Mouse (Mus musculus): ENCODE data around the gene Spint2. TPM values are rescaled to one million over a fixed set of nuclear protein-coding genes. Genes with fewer than 3 reads are reported as not detected.

The Spint2 gene
- total and polyA plus RNA-seq, 3 experiments, result 4.1 to 29.1 TPM; not detected in 1

DNA sequence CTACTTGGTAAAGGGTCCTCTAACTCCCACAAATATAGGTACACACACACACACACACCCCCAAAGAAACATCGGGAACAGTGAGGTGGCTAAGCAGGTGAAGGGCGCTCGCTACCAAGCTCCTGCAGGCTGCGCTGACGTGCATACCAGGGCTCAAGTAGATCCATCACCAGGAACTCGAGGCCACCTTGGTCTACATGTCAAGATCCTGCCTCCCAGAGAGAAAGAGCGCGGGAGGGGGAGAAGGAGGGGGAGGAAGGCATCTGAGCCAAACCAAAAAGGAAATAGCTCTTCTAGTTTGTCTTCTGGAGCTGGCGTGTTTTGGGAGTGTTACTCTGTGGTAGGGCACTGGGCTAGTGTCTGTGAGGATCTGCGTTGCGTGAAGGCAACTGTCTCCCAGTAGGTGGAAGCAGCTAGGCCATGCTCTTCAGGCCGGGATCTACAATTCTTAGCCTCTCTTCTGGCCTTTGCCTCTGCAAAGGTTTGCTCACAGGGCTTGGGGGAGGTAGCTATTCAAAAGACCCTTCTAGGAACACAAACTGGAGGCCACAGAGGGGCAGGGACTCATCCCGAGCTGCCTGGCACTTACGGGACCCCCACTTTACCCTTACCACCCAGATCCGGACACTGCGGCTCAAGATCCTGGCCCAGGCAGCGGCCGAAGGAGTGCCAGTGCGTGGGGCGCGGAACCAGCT, 34.9 kb downstream of the Spint2 start:
- Histone ChIP-seq H3K4me3 (replicated peaks in 1 of 3; ENCODE audit: low read depth in 2 of 3, low read length in 2 of 3, poor library complexity in 1 of 3) (no peak overlapping the region), H3K27me3 (replicated peaks) (no peaks in the 10 kb centered on the region), H3K4me2 (ENCODE audit: insufficient read depth, low read depth, poor library complexity, severe bottlenecking) (no peak overlapping the region), H3K36me3 (replicated peaks in 1 of 2; ENCODE audit: control insufficient read depth in 1 of 2, insufficient read depth in 1 of 2, low read length in 1 of 2) (peaks cover 29 to 61% of the 10 kb centered on the region in 2 experiments), H3K79me2 (replicated peaks; ENCODE audit: control insufficient read depth, extremely low read depth, insufficient read depth, poor library complexity, severe bottlenecking) (no peaks in the 10 kb centered on the region), H3K27ac (ENCODE audit: insufficient read depth, low read depth) (no peak overlapping the region), H3K4me1 (ENCODE audit: control insufficient read depth in 1 of 2, insufficient read depth in 2 of 2) (peaks cover 0 to 3% of the 10 kb centered on the region in 2 experiments; a peak in 1 of 4 replicates), H3K9me3 (replicated peaks; ENCODE audit: low read length) (no peaks in the 10 kb centered on the region), H3K9ac (ENCODE audit: insufficient read depth, low read depth) (no peak overlapping the region)
- dilution Hi-C loops (cut with MboI; ENCODE audit: extremely low pct_ligation_motif_present, extremely low pct_unique_long_range_greater_than_20kb, low sequenced_read_pairs), result no loop called here
- no peak for TF ChIP-seq MYC (IDR thresholded peaks at IDR 0.05; ENCODE audit: low read depth, low read length)
- no peak for DNase-seq (ENCODE audit: extremely low read depth)
- in situ Hi-C loops (cut with MboI; ENCODE audit: low pct_ligation_motif_present, low pct_unique_long_range_greater_than_20kb, low sequenced_read_pairs), result loop anchor here (5.0 kb wide), 1 partner anchor 34 kb away; the partner anchor contains the start of gene Catsperg1

DNA sequence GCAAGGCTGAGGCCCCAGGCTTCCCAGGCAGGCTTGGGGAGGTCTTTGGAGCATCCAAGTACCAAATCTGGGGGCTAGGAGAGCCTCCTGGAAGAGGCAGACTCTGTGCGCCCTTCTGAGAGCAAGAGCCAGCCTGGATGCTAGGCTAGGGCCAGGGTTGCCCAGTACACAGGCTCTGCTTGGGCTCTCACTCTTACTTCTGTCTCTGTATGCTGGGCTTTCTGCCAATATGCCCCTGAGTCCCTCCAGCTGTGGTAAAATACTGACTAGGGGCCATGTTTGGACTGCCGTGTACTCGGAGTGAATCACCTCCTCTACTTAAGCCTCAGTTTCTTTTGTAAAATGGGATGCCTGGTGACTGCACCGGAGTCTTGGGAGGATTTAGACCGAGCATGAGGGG, 35.7 kb downstream of the Spint2 start:
- Histone ChIP-seq H3K79me2 (replicated peaks; ENCODE audit: control insufficient read depth, extremely low read depth, insufficient read depth, poor library complexity, severe bottlenecking) (no peaks in the 10 kb centered on the region), H3K9ac (ENCODE audit: insufficient read depth, low read depth) (no peak overlapping the region), H3K9me3 (replicated peaks; ENCODE audit: low read length) (no peaks in the 10 kb centered on the region), H3K27me3 (replicated peaks) (no peaks in the 10 kb centered on the region), H3K27ac (ENCODE audit: insufficient read depth, low read depth) (no peak overlapping the region), H3K4me1 (ENCODE audit: control insufficient read depth in 1 of 2, insufficient read depth in 2 of 2) (peaks cover 0 to 6% of the 10 kb centered on the region in 2 experiments; a peak in 1 of 4 replicates), H3K4me2 (ENCODE audit: insufficient read depth, low read depth, poor library complexity, severe bottlenecking) (no peak overlapping the region), H3K4me3 (replicated peaks in 1 of 3; ENCODE audit: low read depth in 2 of 3, low read length in 2 of 3, poor library complexity in 1 of 3) (no peak overlapping the region), H3K36me3 (replicated peaks in 1 of 2; ENCODE audit: control insufficient read depth in 1 of 2, insufficient read depth in 1 of 2, low read length in 1 of 2) (peaks cover 29 to 68% of the 10 kb centered on the region in 2 experiments)
- dilution Hi-C loops (cut with MboI; ENCODE audit: extremely low pct_ligation_motif_present, extremely low pct_unique_long_range_greater_than_20kb, low sequenced_read_pairs) (no loop called here), in situ Hi-C loops (cut with MboI; ENCODE audit: low pct_ligation_motif_present, low pct_unique_long_range_greater_than_20kb, low sequenced_read_pairs) (loop anchor here (5.0 kb wide), 1 partner anchor 34 kb away; the partner anchor contains the start of gene Catsperg1)
- TF ChIP-seq IRF4 (IDR thresholded peaks at IDR 0.05; ENCODE audit: low read depth, low read length) (no peak), POLR2A (IDR thresholded peaks at IDR 0.05; ENCODE audit: low read depth, low read length) (no peak), BHLHE40 (IDR thresholded peaks at IDR 0.05; ENCODE audit: low read depth, low read length) (no peak), JUND (conservative IDR thresholded peaks at IDR 0.05; ENCODE audit: low read depth, low read length) (no peak), PAX5 (IDR thresholded peaks at IDR 0.05; ENCODE audit: low read length) (no peak), NRF1 (IDR thresholded peaks at IDR 0.05; ENCODE audit: low read depth, low read length) (no peak), ZNF384 (IDR thresholded peaks at IDR 0.05; ENCODE audit: low read depth, low read length) (no peak), CHD2 (IDR thresholded peaks at IDR 0.05; ENCODE audit: low read length) (no peak), USF1 (IDR thresholded peaks at IDR 0.05; ENCODE audit: low read depth, low read length) (no peak), ETS1 (conservative IDR thresholded peaks at IDR 0.05; ENCODE audit: low read depth, low read length) (no peak), CHD1 (IDR thresholded peaks at IDR 0.05; ENCODE audit: low read depth, low read length) (no peak), EP300 (IDR thresholded peaks at IDR 0.05; ENCODE audit: low read length) (no peak)
- no peak for DNase-seq (ENCODE audit: extremely low read depth)
